Mouse (Mus musculus) ZHBTc4 (cell line): ENCODE measurements at regions not wholly inside any gene's neighbourhood (a gene's known extent, or its start where the extent isn't known, plus 50 kb on each side); places are given as distances from the start of the nearest gene placed in this dataset.

Experiments
- DNase-seq: peaks from one replicate; pipeline ENCODE4 v3.0.0-alpha.2; 2011; ENCODE audit warnings: low read depth, low spot score

GRCm38 (mm10) chr2:9267675-9268074, 613.4 kb upstream of the 4930412O13Rik start:
- no peak for DNase-seq

DNA sequence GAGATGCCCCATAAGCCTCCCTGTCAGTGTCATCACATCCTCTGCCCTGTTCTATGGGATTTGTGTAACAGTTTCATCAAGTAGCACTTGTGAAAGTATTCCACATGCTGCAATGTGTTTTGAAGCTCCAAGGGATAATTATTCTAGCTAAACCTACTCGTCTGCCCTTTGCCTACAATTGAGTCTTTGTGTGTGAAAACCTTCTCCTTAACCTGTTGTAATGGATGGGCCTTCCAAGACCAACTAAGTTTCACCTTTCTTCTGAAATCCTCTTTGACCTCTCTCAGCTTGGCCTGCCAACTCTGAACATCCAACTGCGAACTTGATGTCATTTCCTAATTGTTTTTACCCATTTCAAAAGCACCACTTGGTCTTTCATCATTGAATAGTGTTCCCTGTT, 597.6 kb upstream of the 4930412O13Rik start:
- no peak for DNase-seq

DNA sequence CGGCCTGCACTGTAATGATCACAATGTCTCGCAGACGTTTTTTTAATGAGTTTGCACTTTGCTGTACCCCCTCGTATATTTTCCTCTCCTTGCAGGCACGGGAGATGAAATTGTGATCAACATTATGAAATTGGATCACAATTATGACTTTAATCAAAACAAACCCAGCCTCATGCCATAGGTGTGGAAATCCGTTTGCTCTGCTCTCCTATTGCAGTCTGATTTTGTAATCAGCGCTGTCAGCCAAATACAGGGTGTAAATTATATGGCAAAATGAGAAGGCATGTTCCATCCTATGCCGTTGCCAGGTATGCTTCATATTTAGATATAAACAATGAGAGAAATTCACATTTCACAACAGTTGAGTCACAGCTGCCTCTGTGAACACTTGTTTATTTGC, 595.3 kb upstream of the 4930412O13Rik start:
- no peak for DNase-seq

- no peak for DNase-seq
Measured at GRCm38 (mm10) chr2:9287077-9287476, 594.0 kb upstream of the 4930412O13Rik start.

- DNase-seq: no peak
Measured at GRCm38 (mm10) chr2:9287623-9288022, 593.4 kb upstream of the 4930412O13Rik start.

- peak; percentile 21 for DNase-seq
Measured at GRCm38 (mm10) chr2:9331630-9332352, 549.3 kb upstream of the 4930412O13Rik start.

- no peak for DNase-seq
Measured at GRCm38 (mm10) chr2:9348982-9349381, 532.1 kb upstream of the 4930412O13Rik start.

DNA sequence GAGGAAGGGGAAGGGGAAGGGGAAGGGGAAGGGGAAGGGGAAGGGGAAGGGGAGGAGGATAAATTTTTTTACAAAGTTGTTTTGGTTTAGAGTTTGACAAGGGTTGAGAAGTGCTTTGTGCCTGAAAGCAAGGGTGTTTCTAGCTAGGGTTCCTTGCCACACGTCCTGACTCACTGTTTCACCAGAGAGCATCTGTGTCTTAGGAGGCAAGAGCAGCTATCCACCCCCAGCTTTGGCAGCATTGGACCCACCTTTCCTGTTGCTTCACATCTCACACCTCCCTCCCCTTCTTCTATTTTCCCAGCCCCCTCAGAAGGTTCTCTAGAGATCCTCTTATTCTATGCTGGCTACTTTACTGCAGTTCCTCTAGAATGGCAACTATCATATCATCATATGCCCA, 531.1 kb upstream of the 4930412O13Rik start:
- DNase-seq: no peak

GRCm38 (mm10) chr2:9352190-9352589, 528.9 kb upstream of the 4930412O13Rik start:
- no peak for DNase-seq

DNA sequence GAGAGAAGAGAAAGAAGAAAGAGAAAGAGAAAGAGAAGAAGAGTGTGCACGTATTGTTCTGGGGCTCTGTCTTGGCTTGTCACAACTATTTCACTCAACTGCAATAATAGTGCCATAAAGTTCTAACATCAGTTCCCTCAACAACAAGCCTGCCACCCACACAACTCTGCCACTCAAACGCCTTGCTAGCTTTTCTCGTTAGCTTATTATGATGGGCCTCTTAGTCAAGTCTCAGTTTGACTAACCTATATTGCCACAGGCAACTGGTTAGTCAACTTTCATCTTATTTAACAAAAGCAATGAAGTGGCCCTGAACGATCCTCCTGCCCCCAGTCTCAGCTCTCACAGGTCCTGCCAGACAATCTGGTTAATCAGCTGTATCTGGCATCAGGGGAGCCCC, 521.0 kb upstream of the 4930412O13Rik start:
- DNase-seq: no peak

DNA sequence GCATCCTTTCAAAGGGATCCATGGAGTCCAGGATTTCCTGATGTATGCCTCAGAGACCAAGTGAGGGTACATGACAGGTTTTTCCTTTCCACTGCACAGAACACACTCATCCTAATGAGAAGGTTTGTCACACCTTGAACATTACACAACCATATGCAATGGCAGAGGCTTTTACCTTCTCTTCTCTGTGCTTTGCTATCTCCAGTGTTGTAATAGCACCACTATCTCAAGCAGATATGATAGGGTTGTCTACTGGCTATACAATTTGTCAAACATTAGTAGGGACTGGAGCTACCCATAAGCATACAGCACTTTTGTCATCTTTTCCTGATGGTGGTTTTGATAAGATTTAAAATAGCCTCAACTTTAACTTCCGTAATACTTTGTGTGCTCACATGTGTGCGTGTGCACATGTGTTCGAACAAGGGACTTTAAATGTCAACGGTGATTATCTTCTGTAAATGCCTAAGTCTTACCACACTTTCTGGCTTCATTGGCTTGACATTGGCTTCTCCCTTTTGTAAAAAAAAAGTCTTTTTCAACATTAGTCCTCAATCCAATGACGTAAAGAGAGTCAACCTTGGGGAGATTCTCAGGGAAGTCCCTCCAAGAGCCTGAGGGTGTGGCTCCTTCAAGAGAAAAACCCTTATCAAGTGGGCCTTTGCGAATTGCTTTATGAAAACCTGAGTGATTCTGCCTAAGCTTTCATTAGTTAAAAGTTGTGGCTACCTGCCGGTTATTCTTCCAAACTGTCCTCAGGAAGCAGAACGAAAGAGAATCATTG, 513.1 kb upstream of the 4930412O13Rik start:
- no peak for DNase-seq

DNA sequence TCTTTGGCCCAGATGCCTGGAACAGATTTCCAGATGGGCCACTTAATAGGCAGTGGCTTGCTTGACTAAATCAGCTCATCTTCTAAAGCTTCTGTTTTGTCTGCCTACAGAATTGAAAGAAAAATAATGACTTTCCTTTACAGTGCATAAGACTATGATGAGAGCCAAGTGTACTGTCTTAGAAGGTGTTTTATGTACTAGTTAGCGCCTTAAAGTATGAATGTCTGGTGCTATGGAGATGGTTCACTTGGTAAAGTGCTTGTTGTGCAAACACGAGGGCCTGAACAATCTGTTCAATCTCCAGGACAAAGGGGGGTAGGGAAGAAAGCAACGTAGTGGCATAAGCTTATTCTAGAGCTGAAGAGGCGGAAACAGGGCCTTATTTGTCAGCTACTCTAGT, 511.5 kb upstream of the 4930412O13Rik start:
- DNase-seq: no peak

GRCm38 (mm10) chr2:9386566-9386965, 494.5 kb upstream of the 4930412O13Rik start:
- no peak for DNase-seq

DNA sequence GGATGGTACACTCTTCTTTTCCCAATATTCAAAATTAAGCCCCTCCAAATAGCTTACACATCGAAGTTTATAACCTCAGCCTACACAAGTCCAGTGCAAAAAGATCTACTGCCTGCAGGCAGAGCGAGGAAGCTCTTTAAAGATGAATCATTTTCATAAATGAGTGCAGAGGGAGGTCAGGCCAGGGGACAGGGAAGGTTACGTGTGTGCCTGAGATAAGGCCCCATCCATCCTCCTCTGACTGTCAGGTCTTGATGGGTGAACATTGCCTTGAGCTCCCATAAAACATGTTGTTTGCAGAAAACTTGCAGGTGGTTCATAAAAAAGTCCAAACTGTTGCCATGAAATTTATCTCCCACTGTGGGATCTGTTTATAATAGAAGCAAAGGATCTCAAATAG, 493.0 kb upstream of the 4930412O13Rik start:
- DNase-seq: no peak

GRCm38 (mm10) chr2:9395379-9395999, 485.6 kb upstream of the 4930412O13Rik start:
- DNase-seq: no peak

GRCm38 (mm10) chr2:9401461-9401860, 479.6 kb upstream of the 4930412O13Rik start:
- DNase-seq: no peak

- DNase-seq: no peak
Measured at GRCm38 (mm10) chr2:9402281-9402680, 478.8 kb upstream of the 4930412O13Rik start.

- DNase-seq: no peak
Measured at GRCm38 (mm10) chr2:9409075-9409474, 472.0 kb upstream of the 4930412O13Rik start.

DNA sequence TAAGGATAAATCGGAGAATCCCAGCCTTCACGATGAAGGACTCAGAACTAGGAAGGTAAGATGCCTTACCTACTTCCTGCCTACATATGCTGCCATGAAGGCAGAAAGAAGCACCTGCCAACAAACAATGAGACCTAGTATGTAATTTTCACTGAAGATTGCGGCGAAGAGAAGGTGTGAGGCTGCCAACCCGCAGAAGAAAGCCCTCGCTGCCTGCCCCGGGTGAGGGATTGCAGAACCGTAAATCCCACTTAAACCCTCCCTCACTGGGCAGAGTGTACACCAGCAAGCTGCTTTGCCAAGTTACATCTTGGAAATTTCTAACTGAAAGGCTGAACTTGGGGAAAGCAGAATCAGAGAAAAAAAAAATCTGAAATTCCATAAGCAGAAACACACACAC, 458.4 kb upstream of the 4930412O13Rik start:
- no peak for DNase-seq

DNA sequence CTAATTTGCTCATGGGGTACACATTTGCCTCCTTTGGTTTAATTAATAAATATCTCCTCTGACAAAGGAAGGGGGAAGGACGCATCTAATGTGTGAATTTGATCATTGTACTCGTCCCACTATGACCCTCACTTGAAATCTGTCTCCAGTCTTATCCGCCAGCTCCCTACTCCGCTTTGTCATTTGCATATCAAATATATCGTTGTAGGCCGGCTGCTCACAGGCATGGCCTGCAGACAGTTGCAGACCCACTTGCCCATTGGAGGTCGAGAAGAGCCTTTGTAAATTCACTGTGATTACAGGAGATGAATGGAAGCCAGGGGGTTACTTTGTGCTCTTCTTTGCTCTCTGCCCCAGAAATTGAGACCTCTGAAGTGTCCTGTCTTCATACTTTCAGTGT, 457.5 kb upstream of the 4930412O13Rik start:
- peak; percentile 24 for DNase-seq

DNA sequence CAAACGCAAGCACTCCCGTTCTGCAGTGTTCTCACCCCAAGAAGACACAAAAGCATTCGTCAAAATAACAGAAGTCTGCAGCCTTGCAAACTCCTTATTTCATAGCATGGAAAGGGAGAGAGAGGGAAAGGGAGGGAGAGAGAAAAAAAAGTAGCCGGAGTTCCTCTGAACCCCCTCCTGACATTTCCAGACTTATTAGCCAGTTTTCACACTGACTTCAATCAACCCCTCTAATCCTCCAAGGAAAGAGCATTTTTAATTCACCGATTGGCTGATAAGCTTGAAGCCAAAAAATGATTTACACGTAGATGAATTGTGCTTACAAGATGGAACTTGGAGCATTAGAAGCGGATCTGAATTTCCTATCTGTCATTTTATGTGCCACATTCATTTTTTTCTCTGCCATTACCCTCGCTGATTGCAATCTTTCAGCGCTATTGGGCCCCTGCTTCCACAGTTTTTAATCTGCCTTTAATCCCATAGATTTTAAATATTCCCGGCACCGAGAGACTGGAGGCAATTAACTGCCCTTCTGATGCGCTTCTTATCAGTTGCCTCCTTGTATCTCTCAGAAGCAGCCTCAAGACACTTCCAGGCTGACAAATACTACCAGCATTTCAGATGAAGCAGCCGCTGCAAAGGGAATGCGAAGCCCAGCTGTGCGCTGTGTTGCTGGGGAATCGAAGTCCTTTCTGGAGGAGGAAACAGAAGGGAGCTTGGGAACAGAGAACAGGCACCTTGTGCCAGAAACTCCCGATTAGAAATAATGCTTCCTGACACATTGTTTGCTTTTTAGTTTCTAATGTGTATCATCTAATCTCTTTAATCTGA, 447.7 kb upstream of the 4930412O13Rik start:
- no peak for DNase-seq
